ENCODE assay signal across 11 mouse cellular contexts in the genomic region with DNA sequence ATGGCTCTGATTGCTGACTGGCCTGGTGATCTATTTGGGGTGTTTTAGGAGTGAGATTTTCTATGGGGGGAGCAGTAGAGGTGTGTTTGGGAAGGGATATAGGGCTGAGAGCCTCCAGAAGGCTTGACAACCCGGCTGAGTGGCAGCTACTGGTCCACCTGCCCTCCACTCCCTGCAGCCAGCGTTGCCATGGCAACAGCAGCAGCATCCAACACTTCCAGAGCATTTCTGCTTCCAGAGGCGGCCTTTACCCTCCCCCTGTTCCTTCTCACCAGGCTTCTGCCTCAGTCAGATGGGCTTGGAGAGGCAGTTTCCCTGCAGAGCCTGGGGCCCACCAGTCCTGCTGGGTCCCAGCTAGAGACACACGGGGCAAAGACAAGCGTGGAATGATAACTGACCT. TPM values are rescaled to one million over a fixed set of nuclear protein-coding genes. Genes with fewer than 3 reads are reported as not detected.
A peak's percentile ranks its signal among the peaks of the same experiment; 100 is the strongest.
DNase-seq lines count a peak whose midpoint lies in the region; ATAC-seq lines count a peak whose summit lies in the region.
"Had no signal": no experiment of that assay in that cellular context is flagged by ENCODE, and none has a peak within 500 bp of the region (broad histone marks: within the 10 kb centered on the region; RNA-seq: fewer than 3 reads in every experiment).

No protein-coding gene starts in this region.

- no peaks in the 10 kb centered on the region for H3K36me3 ChIP-seq in hindbrain, embryonic 11.5 days (ENCODE audit: control insufficient read depth, insufficient read depth, low read length)
- H3K36me3 ChIP-seq in midbrain, embryonic 15.5 days (replicated peaks), result no peaks in the 10 kb centered on the region
- H3K36me3 ChIP-seq: embryonic facial prominence, embryonic 12.5 days; G1E; heart, embryonic 12.5 days had no signal

- H3K9ac ChIP-seq in hindbrain, embryonic 11.5 days (ENCODE audit: low read depth, low read length), result 0 out of 2 replicates have a peak overlapping the region, but pooled peaks have one; percentile 31
- H3K9ac ChIP-seq in midbrain, embryonic 15.5 days, result no peak overlapping the region
- H3K9ac ChIP-seq: embryonic facial prominence, embryonic 12.5 days; heart, embryonic 12.5 days had no signal

- 16% methylated on average over 5 of the region's 5 CpGs for WGBS in hindbrain, embryonic 11.5 days
- WGBS in midbrain, embryonic 15.5 days, result 11% methylated on average over 5 of the region's 5 CpGs

- intact Hi-C loops in gastrocnemius, postnatal 14 days (cut with DNase I; ENCODE audit: low total_unique reads), result no loop called here

- no peak overlapping the region for H3K4me3 ChIP-seq in hindbrain, embryonic 11.5 days (ENCODE audit: low read depth, low read length)
- no peak overlapping the region for H3K4me3 ChIP-seq in midbrain, embryonic 15.5 days
- H3K4me3 ChIP-seq: embryonic facial prominence, embryonic 12.5 days; heart, embryonic 12.5 days had no signal

- ATAC-seq in hindbrain, embryonic 11.5 days (ENCODE audit: low FRiP score), result peak; percentile 60
- peak; percentile 74 for ATAC-seq in midbrain, embryonic 15.5 days (replicated peaks)

- no peak overlapping the region for H3K4me2 ChIP-seq in hindbrain, embryonic 11.5 days (replicated peaks; ENCODE audit: low read depth, low read length)
- H3K4me2 ChIP-seq in midbrain, embryonic 15.5 days, result no peak overlapping the region
- H3K4me2 ChIP-seq: embryonic facial prominence, embryonic 12.5 days; heart, embryonic 12.5 days had no signal

- no peaks in the 10 kb centered on the region for H3K27me3 ChIP-seq in hindbrain, embryonic 11.5 days (ENCODE audit: control insufficient read depth, insufficient read depth, low read length)
- no peaks in the 10 kb centered on the region for H3K27me3 ChIP-seq in midbrain, embryonic 15.5 days (replicated peaks)
- H3K27me3 ChIP-seq: embryonic facial prominence, embryonic 12.5 days; heart, embryonic 12.5 days had no signal

- peak; percentile 79 for DNase-seq in MN1 (ENCODE audit: low spot score)
- peak; percentile 69 for DNase-seq in brain, embryonic 18.5 days (ENCODE audit: low read depth, low spot score)
- DNase-seq in hindbrain, embryonic 11.5 days (ENCODE audit: low spot score), result peak; percentile 71
- DNase-seq in kidney, postnatal 25 days, result no peak
- DNase-seq in gastrocnemius, postnatal 4 days (ENCODE audit: low spot score in 2 of 2), result no peak
- no peak for DNase-seq in gastrocnemius, postnatal 14 days
- DNase-seq in heart, postnatal 4 days, result no peak

- peaks cover 6% of the 10 kb centered on the region for H3K4me1 ChIP-seq in hindbrain, embryonic 11.5 days (replicated peaks; ENCODE audit: control insufficient read depth, insufficient read depth, low read length)
- peaks cover 23% of the 10 kb centered on the region for H3K4me1 ChIP-seq in midbrain, embryonic 15.5 days

- no peaks in the 10 kb centered on the region for H3K9me3 ChIP-seq in hindbrain, embryonic 11.5 days (ENCODE audit: control insufficient read depth, low read length)
- no peaks in the 10 kb centered on the region for H3K9me3 ChIP-seq in midbrain, embryonic 15.5 days
- H3K9me3 ChIP-seq: embryonic facial prominence, embryonic 12.5 days; G1E; heart, embryonic 12.5 days had no signal

- no peak overlapping the region for H3K27ac ChIP-seq in hindbrain, embryonic 11.5 days (ENCODE audit: low read depth, low read length)
- peak overlapping the region; percentile 80 for H3K27ac ChIP-seq in midbrain, embryonic 15.5 days
- H3K27ac ChIP-seq: embryonic facial prominence, embryonic 12.5 days had no signal

RNA-seq across cellular contexts. Expression of a gene that starts 38.4 kb away (rescaled TPM):
- 12.9 and 17.9 TPM in 2 replicates for polyA plus RNA-seq in hindbrain, embryonic 11.5 days (2014; fragmentation: Nextera tagmentation; extraction: Ambion mirVana)
- polyA plus RNA-seq in midbrain, embryonic 15.5 days (2015; fragmentation: Nextera tagmentation; extraction: Ambion mirVana), result 22.9 and 25.5 TPM in 2 replicates
- total RNA-seq in gastrocnemius, postnatal 4 days (2021), result 10 to 100 TPM; 80.3 to 83.2 TPM
- 10 to 100 TPM; 18.1 to 18.6 TPM for total RNA-seq in gastrocnemius, postnatal 14 days (2021)
- total RNA-seq in heart, postnatal 4 days (2021), result 10 to 100 TPM; 74.3 to 79.7 TPM

Comparison
In these comparisons a context has a peak if more than half of its experiments do, and no peak if none do; other contexts are left out.
1. DNase-seq: peak in MN1 (single experiment), brain, embryonic 18.5 days (single experiment) and hindbrain, embryonic 11.5 days (single experiment); none in kidney, postnatal 25 days (0 of 2), gastrocnemius, postnatal 4 days (0 of 2), gastrocnemius, postnatal 14 days (single experiment) and heart, postnatal 4 days (single experiment).